Mouse (Mus musculus): ENCODE results near the gene Lman1l.
A peak's percentile ranks its signal among the peaks of the same experiment; 100 is the strongest.

Lman1l gene

GRCm38 (mm10) chr9:57620674-57621073 is at the start of gene Lman1l:
Gene Lman1l (minus strand): TSS chr9:57620774.
- DNase-seq (ENCODE audit: low spot score) = no peak

- no peak for DNase-seq (ENCODE audit: low spot score)
These were observed 49.0 kb upstream of the Lman1l start for GRCm38 (mm10) chr9:57669566-57669965.

- DNase-seq (ENCODE audit: low spot score) = no peak
These were observed 47.7 kb upstream of the Lman1l start for GRCm38 (mm10) chr9:57668277-57668676.

- DNase-seq (ENCODE audit: low spot score) = no peak
These were observed 47.2 kb upstream of the Lman1l start for GRCm38 (mm10) chr9:57667817-57668216.

- no peak for DNase-seq (ENCODE audit: low spot score)
These were observed 46.6 kb upstream of the Lman1l start for GRCm38 (mm10) chr9:57667136-57667535.

- no peak for DNase-seq (ENCODE audit: low spot score)
These were observed 46.0 kb upstream of the Lman1l start for GRCm38 (mm10) chr9:57666536-57666935.

- no peak for DNase-seq (ENCODE audit: low spot score)
These were observed 44.0 kb upstream of the Lman1l start for GRCm38 (mm10) chr9:57664616-57665015.

GRCm38 (mm10) chr9:57661552-57661951 is 41.0 kb upstream of the Lman1l start:
- no peak for DNase-seq (ENCODE audit: low spot score)

GRCm38 (mm10) chr9:57660501-57660900 is 39.9 kb upstream of the Lman1l start:
- no peak for DNase-seq (ENCODE audit: low spot score)

- DNase-seq (ENCODE audit: low spot score) = peak; percentile 75
These were observed 39.2 kb upstream of the Lman1l start for GRCm38 (mm10) chr9:57659774-57660173.

- no peak for DNase-seq (ENCODE audit: low spot score)
These were observed 38.4 kb upstream of the Lman1l start for GRCm38 (mm10) chr9:57658970-57659369.

GRCm38 (mm10) chr9:57657843-57658242 is 37.3 kb upstream of the Lman1l start:
- DNase-seq (ENCODE audit: low spot score) = no peak

- no peak for DNase-seq (ENCODE audit: low spot score)
These were observed 36.2 kb upstream of the Lman1l start for GRCm38 (mm10) chr9:57656631-57657350.

GRCm38 (mm10) chr9:57655749-57656148 is 35.2 kb upstream of the Lman1l start:
- DNase-seq (ENCODE audit: low spot score) = peak; percentile 96

- DNase-seq (ENCODE audit: low spot score) = no peak
These were observed 34.4 kb upstream of the Lman1l start for GRCm38 (mm10) chr9:57654966-57655365.

GRCm38 (mm10) chr9:57653283-57653682 is 32.7 kb upstream of the Lman1l start, which contains the start of gene Csk:
Gene Csk (minus strand): TSS chr9:57653631.
- no peak for DNase-seq (ENCODE audit: low spot score)

GRCm38 (mm10) chr9:57652855-57653254 is 32.3 kb upstream of the Lman1l start:
- no peak for DNase-seq (ENCODE audit: low spot score)

- DNase-seq (ENCODE audit: low spot score) = no peak
These were observed 31.8 kb upstream of the Lman1l start for GRCm38 (mm10) chr9:57652351-57652750.

- DNase-seq (ENCODE audit: low spot score) = no peak
These were observed 30.3 kb upstream of the Lman1l start for GRCm38 (mm10) chr9:57650786-57651311.

GRCm38 (mm10) chr9:57650130-57650785 is 29.7 kb upstream of the Lman1l start:
- DNase-seq (ENCODE audit: low spot score) = no peak

- DNase-seq (ENCODE audit: low spot score) = no peak
These were observed 26.9 kb upstream of the Lman1l start for GRCm38 (mm10) chr9:57647286-57648108.

- no peak for DNase-seq (ENCODE audit: low spot score)
These were observed 26.1 kb upstream of the Lman1l start for GRCm38 (mm10) chr9:57646551-57647103.
